Mouse (Mus musculus) right cerebral cortex, postnatal 14 days (tissue): ENCODE data around the gene Tbc1d8.
A peak's percentile ranks its signal among the peaks of the same experiment; 100 is the strongest.

ENCODE experiments used
- DNase-seq: peaks from one replicate; pipeline ENCODE4 v3.0.0; 2022

The Tbc1d8 gene

GRCm38 (mm10) chr1:39477064-39477463, 1.5 kb downstream of the Tbc1d8 start:
- DNase-seq, result no peak

DNA sequence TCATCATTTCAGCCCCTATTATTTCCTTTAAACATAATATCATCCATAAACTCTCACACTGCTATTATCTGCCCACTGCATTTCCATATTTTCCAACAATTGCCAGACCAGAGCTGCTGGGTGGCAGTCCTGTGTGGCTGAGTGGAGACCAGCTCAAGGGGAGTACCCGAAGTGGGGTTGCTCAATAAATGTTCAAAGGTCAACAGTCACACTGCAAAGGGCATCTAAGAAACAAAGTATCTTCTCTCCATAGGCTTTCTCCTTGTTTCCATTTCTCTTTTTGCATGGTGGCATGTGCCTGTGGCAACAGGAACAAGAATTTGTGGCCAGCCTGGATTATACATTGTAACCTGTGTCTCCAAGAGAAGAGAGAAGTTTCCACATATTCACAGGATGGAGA, 2.2 kb downstream of the Tbc1d8 start:
- DNase-seq, result no peak

DNA sequence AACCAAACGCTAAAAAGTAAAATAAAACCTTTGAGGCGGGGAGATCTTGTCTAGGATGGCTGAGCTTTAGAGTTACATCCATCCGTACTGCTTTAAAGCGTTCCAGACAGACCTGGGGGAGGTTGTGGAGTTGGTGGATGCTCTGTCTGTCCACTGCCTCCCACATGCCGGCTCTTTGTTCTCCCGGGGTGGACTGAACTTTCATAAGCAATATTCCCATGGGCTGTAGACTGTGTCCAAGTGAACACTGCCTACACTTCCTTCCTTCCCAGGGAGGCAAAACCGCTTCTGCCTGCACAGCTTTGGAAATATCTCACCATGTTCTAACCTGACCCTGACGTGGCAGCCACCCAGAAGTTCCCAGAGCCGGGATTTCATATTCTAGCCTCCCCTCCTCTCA, 4.0 kb downstream of the Tbc1d8 start:
- no peak for DNase-seq

DNA sequence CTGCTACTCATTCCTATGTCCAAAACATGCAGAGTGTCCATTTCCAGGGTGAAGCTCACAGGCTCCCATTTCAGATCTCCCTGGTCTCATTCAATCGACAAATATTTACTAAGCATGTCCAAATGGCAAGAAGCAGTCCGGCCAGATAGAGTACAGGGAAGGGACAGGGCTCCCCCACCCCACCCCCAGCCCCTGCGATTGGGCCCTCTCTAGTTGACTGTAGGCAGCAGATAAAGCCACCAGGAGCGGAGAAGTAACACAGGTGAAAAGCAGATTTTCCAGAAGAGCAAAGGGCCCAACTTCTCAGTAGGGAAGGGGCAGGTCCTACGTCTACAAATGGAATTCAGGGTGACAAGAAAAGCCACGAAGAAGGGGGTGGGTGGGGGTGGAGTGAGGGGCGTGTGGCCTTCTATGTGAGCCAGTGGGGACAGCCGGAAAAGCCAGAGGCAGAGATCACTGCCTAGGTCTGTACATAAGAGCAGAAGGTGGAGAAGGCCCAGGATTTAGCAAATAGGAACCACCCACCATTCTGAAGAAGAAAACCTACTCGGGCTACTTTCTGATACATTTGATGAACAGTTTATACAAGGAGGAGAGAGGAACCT, 7.2 kb downstream of the Tbc1d8 start:
- no peak for DNase-seq

DNA sequence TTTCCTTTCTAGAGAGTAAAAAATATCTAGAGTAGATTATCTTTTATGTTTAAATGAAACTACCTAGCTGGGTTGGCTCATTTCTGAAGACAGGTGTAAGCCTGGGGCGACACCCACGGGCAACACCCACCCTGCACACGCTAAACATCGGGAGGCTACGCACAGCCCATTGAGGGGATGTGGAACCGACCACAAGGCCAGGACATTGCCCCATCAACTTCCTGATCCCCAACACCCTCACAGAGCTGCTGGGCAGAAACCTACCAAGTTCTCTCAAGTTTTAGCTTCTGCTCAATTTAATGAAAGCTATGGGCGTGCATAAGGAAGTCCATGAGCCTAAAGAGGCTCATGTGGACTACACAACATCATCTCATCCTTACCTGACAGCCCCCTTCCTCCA, 9.6 kb downstream of the Tbc1d8 start:
- DNase-seq, result no peak

DNA sequence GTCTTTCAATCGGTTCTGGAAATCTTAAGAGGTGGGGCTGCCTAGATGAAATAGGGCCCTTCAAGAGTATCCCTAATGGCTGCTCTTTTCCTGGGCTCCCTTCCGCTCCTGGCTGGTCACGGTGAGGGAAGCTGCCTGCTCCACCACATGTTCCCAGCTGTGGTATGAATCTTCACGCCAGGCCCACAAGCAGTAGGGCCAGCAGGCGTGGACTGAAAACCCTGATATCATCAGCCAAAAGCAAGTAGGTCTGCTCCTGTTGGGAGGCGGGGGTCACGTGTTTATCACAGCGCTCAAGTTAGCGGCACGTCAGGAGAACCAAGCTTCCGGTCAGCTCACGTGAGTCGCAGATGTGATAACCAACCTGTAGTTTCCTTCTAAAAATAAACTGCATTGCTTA, 12.0 kb downstream of the Tbc1d8 start:
- DNase-seq, result no peak

GRCm38 (mm10) chr1:39464760-39465159, 13.8 kb downstream of the Tbc1d8 start:
- DNase-seq, result no peak

DNA sequence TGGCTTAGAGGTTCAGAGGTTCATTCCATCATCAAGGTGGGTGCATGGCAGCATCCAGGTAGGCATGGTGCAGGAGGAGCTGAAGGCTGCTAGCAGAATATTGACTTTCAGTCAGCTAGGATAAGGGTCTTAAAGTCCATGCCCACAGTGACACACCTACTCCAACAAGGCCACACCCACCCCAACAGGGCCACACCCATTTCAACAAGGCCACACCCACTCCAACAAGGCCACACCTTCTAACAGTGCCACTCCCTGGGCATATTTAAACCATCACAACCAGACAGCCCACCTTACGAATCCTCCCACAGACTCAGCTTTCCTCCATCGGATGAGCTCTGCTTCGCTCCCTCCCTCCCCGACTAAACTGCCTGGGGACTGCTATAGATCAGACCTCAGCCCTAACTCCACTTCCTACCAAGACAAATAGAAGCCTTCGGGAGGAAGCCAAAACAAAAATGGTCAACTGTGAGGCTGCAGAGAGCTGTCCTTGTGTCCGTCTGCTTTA, 15.6 kb downstream of the Tbc1d8 start:
- no peak for DNase-seq

- DNase-seq, result no peak
These were observed 16.5 kb downstream of the Tbc1d8 start for GRCm38 (mm10) chr1:39462036-39462435.

DNA sequence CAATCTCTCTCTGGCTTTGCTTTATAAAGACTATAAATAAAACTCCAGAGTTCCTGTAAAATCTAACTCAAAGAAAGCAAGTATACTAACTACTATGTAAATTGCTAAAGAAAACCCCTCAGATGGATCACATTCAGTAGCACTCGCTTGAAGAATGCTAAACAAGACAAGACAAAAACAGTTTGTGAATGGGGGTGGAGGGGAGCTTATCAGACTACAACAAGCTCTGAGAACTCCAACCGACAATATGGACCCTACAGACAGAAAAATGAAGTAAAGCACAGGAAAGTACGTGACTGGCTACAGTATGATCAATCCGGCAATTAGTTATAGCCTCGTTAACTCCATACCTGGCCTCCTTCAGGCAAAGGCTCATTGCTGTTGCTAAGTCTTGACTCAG, 18.1 kb downstream of the Tbc1d8 start:
- DNase-seq, result no peak

DNA sequence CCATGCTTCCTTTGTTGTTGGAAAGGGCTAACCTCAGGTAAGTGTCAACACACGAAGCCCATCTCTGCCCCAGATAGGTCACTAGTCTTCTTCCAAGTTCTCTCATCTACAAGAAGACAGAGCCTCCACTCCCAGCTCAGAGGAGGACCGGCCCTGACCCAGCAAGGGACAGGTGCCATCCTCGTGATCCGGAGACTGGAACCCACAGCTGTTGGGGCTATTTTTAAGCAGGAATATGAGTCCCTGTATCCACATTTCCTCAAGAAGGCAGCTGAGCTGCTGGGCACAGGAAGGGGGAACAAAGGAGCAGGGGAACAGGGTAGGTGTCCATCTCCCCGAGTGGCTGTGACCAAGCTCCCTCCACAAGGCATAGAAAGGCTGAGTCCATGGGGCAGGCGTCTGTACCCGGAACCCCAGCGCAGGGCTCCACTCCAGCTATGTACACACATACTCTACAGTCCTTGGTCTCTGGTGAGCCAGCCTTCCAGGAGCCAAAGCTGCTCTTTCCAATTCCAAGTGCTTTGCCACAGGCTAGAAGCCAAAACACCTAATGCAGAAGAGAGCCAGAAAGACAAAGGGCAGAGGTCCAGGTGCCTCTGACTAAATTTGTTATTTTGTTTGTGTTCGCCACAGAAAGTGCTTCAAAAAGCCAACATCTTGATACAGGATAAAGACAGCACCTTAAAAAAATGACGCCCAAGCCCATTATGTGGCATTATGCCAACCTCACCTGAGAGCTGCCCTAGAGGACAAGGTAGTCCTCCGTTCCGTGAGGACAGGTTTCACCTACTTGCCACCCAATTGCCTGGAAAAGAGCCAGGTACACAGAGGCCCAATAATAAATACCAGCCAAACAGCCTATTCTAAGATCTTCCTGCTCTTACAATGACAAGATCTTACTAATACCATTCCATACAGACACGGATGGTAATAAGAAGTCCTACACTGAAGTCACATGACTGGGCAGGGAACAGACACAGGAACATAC, 20.4 kb downstream of the Tbc1d8 start:
- DNase-seq, result no peak

- DNase-seq, result no peak
These were observed 22.1 kb downstream of the Tbc1d8 start for GRCm38 (mm10) chr1:39456421-39456853.

DNA sequence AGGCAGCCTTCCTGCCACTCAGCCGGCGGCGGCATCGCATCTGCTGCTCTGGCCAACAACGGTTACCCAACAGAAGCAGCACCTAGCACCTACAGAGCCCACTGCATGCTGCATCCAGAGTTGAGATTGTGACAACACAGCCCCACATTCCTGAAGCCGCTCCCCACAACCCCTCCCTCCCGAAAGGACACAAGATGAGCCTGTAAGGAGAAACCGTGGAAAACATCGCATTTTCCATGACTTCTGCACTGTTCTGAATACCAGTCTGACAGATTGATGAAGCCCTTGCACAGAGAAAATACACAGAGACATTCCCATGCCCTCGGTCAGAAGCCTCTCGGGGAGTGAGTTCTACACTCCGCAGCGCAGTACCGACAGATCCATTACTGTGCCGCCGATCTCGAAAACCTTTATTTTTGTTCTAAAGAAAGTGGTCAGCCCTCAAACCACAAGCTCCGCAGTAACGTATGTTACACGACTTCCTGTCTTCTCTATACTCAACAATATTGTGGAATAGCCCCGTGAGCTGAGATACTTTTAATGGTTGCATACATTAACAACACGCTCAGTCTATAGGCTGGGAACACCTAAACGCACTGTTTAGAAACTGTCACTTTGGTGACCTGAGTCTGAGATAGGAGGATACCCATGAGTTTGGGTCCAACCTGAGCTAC, 23.1 kb downstream of the Tbc1d8 start:
- DNase-seq, result no peak

- DNase-seq, result no peak
These were observed 23.8 kb downstream of the Tbc1d8 start for GRCm38 (mm10) chr1:39454783-39455175.

DNA sequence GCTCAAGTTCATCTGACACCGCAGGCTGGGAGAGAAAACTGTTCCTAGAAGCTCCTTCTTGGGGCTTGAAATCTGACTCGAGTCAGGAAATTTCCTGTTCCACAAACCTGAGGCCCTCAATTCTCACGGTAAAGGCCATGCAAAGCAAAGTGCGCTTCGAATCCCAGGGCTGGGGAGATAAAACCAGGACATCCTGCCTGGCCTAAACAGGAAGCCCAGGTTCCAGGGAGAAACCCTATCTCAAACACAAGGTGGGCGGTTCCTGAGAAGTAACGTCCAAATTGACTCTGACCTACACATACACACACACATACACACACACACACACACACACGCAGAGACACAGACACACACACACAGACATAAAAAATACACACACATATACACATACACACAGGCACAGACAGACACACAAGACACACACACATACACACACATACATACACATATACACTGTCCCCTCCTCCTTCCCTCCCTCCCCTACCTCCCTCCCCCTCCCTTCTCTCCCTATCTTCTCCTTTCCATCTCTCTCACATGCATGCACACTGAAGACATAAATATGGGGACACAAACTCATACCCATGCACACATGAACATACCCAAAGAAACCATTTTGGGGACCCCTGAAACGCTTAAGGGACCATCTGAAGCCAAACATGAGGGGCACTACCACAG, 24.3 kb downstream of the Tbc1d8 start:
- DNase-seq, result no peak

DNA sequence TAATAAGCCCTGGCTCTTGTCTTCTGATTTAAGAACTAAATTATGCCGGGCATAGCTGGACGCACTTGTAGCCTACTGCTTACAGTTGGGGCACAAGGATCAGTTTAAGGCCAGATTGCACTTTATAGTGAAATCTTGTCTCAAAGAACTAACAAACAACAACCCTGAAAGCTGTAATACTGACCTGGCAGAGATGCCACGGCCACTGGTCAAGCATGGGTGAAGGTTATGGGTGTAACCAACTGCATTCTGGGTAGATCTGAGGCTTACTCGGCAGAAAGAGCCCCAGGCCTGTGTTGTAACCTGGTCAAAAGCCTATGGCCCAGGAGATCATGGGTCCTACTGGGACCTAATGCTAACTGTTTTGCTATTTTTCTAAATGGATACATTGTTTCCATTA, 26.4 kb downstream of the Tbc1d8 start:
- DNase-seq, result no peak

DNA sequence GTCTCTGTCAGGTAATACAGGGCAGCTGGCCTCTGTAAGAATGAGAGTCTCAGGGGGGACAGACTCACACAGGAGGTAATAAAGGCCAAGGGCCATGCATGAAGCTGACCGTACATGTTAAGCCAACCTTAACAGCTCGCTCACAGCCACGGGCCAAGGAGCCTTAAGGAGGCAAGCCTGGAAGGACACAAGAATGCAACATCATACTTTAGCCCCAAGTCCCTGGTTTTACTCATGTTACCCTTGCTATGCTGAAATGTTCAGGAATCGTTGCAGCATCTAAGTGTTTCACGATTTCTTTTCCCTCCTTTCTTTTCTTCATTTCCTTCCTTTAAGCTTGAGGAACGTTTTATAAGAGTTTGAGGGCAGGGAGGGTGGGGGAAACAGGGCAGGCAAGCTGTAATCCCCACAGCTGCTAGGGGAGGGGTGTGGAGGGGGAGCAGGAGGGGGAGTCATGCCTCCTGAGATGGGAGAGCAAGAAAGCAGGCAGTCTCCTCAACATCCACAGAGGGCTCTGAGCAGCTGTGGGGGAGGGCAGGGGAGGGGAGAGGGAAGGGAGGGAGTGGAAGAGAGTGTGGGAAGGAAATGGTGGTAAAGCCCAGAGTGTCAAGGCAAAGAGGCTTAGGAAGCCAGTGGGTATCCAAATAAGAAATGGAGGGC, 28.4 kb downstream of the Tbc1d8 start:
- no peak for DNase-seq

DNA sequence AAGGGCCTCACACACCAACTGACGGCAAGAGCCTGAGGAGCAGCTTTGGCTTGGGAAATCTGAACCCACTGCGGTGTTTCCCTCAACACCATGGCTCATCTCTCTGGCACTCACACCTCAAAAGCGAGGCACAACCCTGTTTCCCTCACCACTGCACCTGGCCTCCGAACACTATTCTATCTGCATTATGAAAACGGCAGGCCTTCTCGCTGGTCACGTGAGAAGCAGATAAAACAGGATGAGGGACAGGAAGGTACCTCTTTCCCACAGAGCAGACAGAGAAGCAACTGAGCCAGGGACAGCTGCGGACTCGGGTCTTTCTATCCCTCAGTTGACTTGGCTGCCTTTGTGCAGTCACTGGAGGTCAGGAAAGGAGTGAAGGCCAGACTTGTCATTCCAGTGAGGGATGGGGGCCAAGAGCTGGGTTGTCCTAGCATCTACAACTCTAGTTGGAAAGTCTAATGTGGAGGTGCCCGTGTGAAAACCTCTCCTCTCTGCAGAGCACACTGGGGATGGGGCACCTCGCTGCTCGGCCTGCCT, 29.2 kb downstream of the Tbc1d8 start:
- no peak for DNase-seq

DNA sequence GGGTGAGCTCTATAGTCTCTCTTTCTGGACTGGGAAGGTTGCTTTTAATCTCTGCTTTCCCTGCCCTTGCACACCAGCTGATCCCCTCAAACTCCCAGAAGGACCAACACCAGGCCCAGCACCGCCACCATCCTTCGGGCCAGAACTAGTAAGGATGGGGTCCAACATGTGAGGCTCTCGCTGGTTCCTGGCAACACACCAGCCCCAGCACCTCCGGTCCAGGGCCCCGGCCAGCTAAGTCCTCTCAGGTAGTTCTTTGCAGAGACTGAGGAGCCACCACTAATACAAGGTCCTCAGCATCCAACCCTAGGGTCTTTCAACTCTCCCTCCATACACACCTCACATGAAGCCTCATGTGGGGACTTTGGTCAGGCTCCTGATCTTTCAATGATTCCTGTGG, 29.7 kb downstream of the Tbc1d8 start:
- no peak for DNase-seq

DNA sequence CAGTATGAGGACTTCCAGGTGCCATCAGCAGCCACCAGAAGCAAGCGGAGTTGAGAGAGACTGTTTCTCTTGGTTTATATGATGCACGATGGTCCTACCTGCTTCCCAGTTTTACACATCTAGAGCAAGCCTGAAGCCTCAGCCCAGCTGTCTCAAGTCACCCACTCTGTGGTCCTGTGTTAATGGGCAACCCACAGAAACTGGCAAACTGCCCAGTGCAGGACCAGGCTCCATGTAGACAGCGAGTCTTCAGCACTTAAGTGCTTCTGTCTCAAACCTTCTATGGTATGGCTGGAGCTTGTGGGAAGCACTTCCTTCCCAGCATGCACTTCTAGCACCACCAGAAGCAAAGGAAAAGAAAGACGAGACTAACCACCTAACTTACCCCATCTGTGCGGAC, 30.3 kb downstream of the Tbc1d8 start:
- no peak for DNase-seq

DNA sequence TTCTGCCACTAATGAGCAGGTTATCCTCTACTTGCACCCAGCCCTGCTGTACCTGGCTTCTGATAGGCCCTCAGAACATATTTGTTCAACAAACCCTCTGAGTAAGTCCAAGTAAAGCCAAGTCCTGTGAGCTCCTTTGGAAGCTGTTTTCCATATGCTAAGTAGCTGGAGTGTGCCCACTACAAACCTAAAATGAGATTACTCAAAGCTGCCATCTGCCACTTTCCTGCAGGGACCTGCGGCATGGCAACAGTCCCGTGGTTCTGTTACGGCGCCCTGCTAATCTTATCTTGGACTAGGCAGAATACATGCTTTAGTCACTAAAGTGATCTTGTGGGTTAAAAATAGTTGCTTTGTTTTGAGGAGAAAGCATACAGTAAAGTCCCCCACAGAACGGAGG, 32.4 kb downstream of the Tbc1d8 start:
- DNase-seq, result peak; percentile 60
